Mouse (Mus musculus): ENCODE measurements around the gene Rnf43. TPM values are rescaled to one million over a fixed set of nuclear protein-coding genes. Genes with fewer than 3 reads are reported as not detected.
A peak's percentile ranks its signal among the peaks of the same experiment; 100 is the strongest.

The Rnf43 gene
- total RNA-seq, 2 experiments from 2014 or later = 2.3 to 3.2 TPM

DNA sequence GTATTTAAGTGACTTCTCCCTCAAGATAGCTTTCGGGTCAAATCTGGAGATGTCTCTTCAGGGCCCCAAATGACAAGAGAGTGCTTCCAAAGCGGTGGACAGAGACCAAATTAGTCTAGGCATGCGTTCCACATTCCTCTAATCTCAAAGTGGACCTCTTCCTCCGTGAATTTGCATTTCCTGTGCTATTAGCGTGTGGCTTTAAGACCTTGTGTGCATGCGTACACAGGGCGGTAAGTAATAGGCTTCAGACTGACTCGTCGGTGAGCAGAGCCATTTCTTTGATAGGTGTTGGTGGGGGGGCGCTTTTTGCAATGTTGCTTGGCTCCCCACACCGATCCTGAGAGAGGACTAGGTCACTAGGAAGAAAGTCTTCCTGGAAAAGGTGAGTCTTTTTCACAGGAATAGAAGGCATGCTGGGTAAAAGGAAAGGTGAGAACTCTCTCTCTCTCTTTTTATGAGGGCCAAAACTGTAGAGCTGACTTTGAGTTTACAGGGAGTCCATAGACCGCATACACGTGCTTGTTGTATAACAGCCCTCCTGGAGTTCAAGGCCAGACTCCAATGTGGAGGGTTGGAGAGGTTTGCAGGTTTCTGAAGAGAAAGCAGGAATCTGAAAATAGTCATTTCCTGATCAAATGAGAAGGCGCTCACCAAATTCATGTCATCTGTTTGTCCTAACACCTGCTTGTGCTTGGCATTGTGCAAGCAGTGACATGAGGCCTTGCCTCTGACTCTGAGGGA, 39.5 kb downstream of the Rnf43 start:
- no peak for DNase-seq (ENCODE audit: extremely low spot score in 1 of 2, low spot score in 2 of 2)
- intact Hi-C loops (cut with DNase I) = no loop called here

DNA sequence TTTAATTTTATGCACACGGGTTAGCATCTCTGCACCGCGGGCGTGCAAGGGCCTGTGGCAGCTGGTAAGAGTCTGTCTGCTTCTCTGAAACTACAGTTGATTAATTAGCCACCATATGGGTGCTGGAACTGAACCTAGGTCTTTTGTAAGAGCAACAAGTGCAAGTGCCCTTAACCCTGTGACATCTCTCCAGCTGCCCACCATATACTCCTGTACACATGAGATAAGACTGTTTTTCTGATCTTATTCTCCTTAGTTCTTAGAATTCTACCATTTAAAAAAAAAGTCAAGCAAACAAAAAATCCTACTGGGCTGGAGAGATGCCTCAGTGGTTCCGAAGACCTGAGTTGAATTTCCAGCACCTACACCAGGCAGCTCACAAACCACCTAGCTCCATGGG, 41.1 kb downstream of the Rnf43 start:
- intact Hi-C loops (cut with DNase I) = no loop called here
- no peak for DNase-seq (ENCODE audit: extremely low spot score in 1 of 2, low spot score in 2 of 2)

DNA sequence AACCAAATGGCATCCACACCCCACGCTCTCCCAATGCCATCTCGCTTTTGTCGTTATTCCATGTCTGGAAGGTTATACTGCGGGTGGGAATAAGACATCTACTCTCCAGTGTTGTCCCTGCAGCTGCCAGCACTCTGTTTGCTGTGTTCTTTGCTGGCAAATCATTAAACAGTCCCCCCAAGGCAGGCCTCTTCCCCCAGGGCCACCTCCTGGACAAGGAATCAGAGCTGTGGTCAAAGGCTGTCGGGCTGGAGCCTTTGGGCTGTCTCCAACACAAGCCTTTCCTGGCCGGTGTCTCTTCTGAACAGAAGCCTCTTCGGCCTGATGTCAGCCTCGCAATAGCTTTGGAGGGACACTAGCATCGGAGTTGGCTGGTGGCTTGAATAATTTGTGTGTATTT, 41.8 kb downstream of the Rnf43 start:
- intact Hi-C loops (cut with DNase I) = no loop called here
- DNase-seq (ENCODE audit: extremely low spot score in 1 of 2, low spot score in 2 of 2) = no peak

GRCm38 (mm10) chr11:87707570-87707969, 45.0 kb downstream of the Rnf43 start:
- DNase-seq (ENCODE audit: extremely low spot score in 1 of 2, low spot score in 2 of 2) = no peak
- intact Hi-C loops (cut with DNase I) = loop anchor here (5.0 kb wide), 1 partner anchor 35 kb away; no protein-coding TSS in a partner anchor

GRCm38 (mm10) chr11:87708979-87709378, 46.5 kb downstream of the Rnf43 start:
- intact Hi-C loops (cut with DNase I) = loop anchor here (5.0 kb wide), 1 partner anchor 37 kb away; no protein-coding TSS in a partner anchor
- no peak for DNase-seq (ENCODE audit: extremely low spot score in 1 of 2, low spot score in 2 of 2)

- intact Hi-C loops (cut with DNase I) = loop anchor here (5.0 kb wide), 1 partner anchor 37 kb away; no protein-coding TSS in a partner anchor
- peak in 1 of 2 experiments; percentile 60 for DNase-seq (ENCODE audit: extremely low spot score in 1 of 2, low spot score in 2 of 2)
Observed at GRCm38 (mm10) chr11:87709513-87710261, 47.2 kb downstream of the Rnf43 start.

DNA sequence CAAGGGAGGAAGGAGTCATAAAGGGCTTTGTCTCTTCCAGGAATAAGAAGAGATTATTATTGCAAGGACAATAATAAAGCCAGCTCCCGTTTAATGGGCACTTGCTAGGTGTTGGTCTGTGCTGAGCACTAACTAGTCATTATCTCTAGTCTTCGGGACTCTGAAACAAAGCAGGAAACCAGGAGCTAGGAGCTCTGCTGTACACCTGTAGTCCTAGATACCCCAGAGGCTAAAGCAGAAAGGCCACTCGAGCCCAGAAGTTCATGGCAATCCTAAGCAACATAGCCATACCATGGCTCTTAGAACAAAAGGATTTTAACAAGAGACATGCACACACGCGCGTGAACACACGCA, 47.7 kb downstream of the Rnf43 start:
- intact Hi-C loops (cut with DNase I) = no loop called here

DNA sequence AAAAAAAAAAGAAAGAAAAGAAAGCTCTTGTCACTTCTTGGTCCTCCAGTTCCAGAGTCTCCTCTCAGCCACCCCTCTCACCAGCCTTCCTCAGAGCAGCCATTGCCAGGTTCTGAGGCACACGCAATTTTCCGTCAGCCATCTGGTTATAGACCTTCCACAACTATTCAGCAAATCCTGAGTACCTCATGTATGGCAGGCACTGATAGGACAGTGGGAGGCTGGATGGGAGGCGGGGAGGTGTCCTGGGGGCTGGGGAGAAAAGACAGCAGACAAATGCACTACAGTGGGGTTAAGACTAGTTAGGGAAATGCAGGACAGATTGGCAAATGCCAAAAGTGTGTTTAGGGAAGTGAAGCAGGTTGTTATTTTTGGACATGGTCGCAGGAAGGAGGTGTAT, 49.7 kb downstream of the Rnf43 start:
- intact Hi-C loops (cut with DNase I) = no loop called here
- no peak for DNase-seq (ENCODE audit: extremely low spot score in 1 of 2, low spot score in 2 of 2)

More for the DNA sequence above, 47.7 kb downstream of the Rnf43 start:
- no peak for DNase-seq (ENCODE audit: extremely low spot score in 1 of 2, low spot score in 2 of 2)

DNA sequence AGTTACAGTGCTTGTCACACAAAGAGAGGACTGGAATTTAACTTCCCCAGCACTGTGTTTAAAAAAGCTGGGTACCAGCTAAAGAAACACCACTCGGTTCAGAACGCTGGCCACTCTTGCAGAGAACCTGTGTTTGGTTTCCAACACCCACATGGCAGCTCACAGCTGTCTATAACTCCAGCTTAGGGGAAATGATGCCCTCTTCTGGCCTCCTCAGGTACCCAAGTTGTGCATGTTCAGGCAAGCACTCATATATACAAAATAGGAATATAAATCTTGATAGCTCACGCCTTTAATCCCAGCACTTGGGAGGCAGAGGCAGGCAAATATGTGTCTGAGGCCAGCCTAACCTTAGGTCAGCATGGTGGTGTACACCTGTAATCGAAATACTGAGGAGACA, 53.5 kb downstream of the Rnf43 start:
- no peak for DNase-seq (ENCODE audit: extremely low spot score in 1 of 2, low spot score in 2 of 2)
- intact Hi-C loops (cut with DNase I) = no loop called here

GRCm38 (mm10) chr11:87719526-87719925, 57.0 kb downstream of the Rnf43 start:
- intact Hi-C loops (cut with DNase I) = no loop called here

GRCm38 (mm10) chr11:87720324-87720723, 57.8 kb downstream of the Rnf43 start:
- intact Hi-C loops (cut with DNase I) = no loop called here
- DNase-seq (ENCODE audit: extremely low spot score in 1 of 2, low spot score in 2 of 2) = no peak

More at GRCm38 (mm10) chr11:87719526-87719925, 57.0 kb downstream of the Rnf43 start:
- no peak for DNase-seq (ENCODE audit: extremely low spot score in 1 of 2, low spot score in 2 of 2)

DNA sequence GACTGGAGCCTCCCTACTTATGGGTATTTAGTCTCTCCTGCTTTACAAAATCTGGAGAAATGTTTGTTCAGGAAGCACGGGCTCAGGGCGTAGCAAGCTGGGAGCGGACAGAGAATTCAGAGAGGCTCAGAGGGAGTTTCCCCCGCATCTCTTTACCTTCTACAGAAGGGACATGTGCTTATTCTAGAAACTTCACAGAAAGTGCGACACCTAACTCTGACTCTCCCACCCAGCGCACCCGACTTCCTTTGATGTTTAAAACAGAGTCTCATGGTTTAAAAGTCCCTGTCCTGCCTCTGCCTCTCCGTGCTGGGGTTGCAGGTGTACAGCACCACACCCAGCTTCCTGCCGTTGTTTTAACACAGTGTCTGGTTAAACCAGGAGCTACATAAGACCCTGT, 58.3 kb downstream of the Rnf43 start:
- DNase-seq (ENCODE audit: extremely low spot score in 1 of 2, low spot score in 2 of 2) = no peak
- intact Hi-C loops (cut with DNase I) = no loop called here

DNA sequence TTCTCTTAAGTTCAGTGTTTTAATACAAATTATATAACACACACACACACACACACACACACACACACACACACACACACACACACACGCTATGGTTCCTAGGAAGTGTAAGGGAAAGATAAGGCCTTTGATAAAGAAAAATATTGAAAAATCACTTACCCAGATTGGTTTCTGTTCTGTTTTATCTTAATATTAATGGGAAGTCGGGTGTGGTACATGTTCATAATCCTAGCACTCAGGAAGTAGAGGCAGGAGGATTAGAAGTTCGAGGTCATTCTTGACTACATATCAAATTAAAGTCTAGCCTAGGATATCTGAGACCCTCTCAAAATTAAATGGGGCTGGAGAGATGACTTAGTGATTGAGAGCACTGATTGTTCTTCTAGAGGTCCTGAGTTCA, 59.6 kb downstream of the Rnf43 start:
- intact Hi-C loops (cut with DNase I) = no loop called here
- no peak for DNase-seq (ENCODE audit: extremely low spot score in 1 of 2, low spot score in 2 of 2)

DNA sequence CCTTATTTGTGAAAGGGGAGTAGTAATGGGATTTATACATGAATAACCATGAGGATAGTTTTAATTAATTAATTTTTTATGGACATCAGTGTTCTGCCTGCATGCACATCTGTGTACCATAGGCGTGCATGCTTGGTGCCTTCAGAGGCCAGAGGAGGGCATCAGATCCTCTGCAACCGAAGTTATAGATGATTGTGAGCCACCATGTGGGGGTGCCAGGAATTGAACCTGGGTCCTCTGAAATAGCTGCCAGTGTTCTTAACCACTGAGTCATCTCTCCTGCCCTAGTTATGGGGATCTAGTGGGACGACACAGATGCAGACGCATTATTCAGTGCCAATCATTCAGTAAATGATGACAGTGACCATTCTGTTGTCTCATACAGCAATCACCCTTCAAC, 60.4 kb downstream of the Rnf43 start:
- intact Hi-C loops (cut with DNase I) = no loop called here
- no peak for DNase-seq (ENCODE audit: extremely low spot score in 1 of 2, low spot score in 2 of 2)

DNA sequence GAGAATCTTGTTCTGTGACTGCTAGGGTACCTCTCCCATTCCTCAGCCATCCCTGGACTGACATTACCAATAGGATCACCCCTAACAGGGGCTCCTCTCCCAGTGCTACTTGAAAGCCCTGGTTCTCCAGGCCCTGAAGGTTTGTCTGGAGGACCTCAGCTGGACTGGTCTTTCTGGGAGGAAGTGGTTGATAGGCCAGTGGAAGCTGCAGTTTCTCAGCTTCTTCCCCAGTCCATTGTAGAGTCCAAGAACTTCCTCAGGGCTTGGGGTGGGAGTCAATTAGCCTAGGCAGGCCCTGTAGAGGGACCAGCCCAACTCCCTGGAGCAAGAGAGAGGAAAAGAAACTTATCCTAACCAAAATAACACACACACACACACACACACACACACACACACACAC, 63.0 kb downstream of the Rnf43 start:
- intact Hi-C loops (cut with DNase I) = no loop called here
- no peak for DNase-seq (ENCODE audit: extremely low spot score in 1 of 2, low spot score in 2 of 2)

GRCm38 (mm10) chr11:87725964-87726562, 63.5 kb downstream of the Rnf43 start:
- intact Hi-C loops (cut with DNase I) = no loop called here
- DNase-seq (ENCODE audit: extremely low spot score in 1 of 2, low spot score in 2 of 2) = peak in 1 of 2 experiments; percentile 60

DNA sequence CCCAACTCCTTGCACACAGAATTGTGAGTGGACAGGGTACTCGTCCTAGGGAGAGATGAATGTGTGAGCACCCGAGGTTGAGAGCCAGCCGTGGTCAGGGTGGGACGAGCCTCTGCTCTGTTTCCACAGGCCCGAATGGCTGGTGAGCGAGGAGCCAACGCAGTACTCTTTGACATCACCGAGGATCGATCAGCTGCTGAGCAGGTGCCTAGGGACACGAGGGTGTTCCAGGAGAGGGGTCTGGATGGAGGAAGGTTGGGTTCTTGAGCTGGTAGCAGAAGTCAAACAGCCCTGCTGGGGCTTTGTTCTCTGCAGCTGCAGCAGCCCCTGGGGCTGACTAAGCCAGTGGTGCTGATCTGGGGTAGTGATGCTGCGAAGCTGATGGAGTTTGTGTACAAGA, 64.5 kb downstream of the Rnf43 start:
- intact Hi-C loops (cut with DNase I) = no loop called here

GRCm38 (mm10) chr11:87727471-87727870, 64.9 kb downstream of the Rnf43 start:
- intact Hi-C loops (cut with DNase I) = no loop called here
- no peak for DNase-seq (ENCODE audit: extremely low spot score in 1 of 2, low spot score in 2 of 2)

More for the DNA sequence above, 64.5 kb downstream of the Rnf43 start:
- no peak for DNase-seq (ENCODE audit: extremely low spot score in 1 of 2, low spot score in 2 of 2)

DNA sequence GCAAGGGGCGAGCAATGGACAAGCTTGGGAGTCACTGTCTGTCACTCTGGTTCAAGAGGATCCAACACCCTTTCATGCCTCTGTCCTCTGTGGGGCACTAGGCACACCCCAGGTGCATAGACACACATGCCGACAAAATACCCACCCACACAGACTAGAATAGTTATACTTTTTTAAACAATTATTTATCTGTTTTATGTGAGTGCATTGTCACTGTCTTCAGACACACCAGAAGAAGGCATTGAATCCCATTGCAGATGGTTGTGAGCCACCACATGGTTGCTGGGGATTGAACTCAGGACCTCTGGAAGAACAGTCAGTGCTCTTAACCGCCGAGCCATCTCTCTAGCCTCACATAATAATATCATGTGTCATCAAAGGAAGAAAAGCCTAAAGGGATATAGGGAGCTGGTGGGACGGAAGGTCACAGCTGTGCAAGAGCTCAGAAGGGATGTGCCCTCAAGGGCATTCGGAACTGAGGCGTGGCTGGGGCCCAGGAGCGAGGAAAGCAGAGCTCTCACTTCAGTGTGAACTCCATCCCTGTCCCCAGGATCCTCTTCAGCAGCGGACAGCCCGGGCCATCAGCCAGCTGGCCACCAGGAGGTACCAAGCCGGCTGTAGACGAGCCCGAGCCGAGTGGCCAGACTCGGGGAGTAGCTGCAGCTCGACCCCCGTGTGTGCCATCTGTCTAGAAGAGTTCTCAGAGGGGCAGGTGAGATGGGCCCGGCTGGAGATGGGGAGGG, 66.5 kb downstream of the Rnf43 start:
- no peak for DNase-seq (ENCODE audit: extremely low spot score in 1 of 2, low spot score in 2 of 2)
- intact Hi-C loops (cut with DNase I) = no loop called here

All from left cerebral cortex, postnatal 10 days (tissue).